Mouse (Mus musculus) layer of hippocampus, adult 9-11 months (tissue): ENCODE results near the gene Fkbp5.
A peak's percentile ranks its signal among the peaks of the same experiment; 100 is the strongest.
"Not testable (repeated sequence)": the region's sequence is repeated elsewhere in the genome, so short reads cannot be mapped to it uniquely, and the experiment has no call there.

Experiments
- DNase-seq: peaks from one replicate; pipeline ENCODE4 v3.0.0; 2022

Gene Fkbp5

GRCm38 (mm10) chr17:28451487-28451886 is 65.8 kb downstream of the Fkbp5 start:
- no peak for DNase-seq

GRCm38 (mm10) chr17:28448225-28448624 is 69.1 kb downstream of the Fkbp5 start:
- DNase-seq, result no peak

GRCm38 (mm10) chr17:28447789-28448188 is 69.5 kb downstream of the Fkbp5 start:
- no peak for DNase-seq

- DNase-seq, result no peak
Observed at GRCm38 (mm10) chr17:28446820-28447168, 70.5 kb downstream of the Fkbp5 start.

GRCm38 (mm10) chr17:28445886-28446819 is 71.2 kb downstream of the Fkbp5 start:
- DNase-seq, result no peak

- no peak for DNase-seq
Observed at GRCm38 (mm10) chr17:28442661-28443060, 74.7 kb downstream of the Fkbp5 start.

- DNase-seq, result no peak
Observed at GRCm38 (mm10) chr17:28438342-28439115, 78.8 kb downstream of the Fkbp5 start.

GRCm38 (mm10) chr17:28437938-28438337 is 79.4 kb downstream of the Fkbp5 start:
- no peak for DNase-seq

- DNase-seq, result no peak
Observed at GRCm38 (mm10) chr17:28434921-28435485, 82.3 kb downstream of the Fkbp5 start.

- no peak for DNase-seq
Observed at GRCm38 (mm10) chr17:28433029-28433428, 84.3 kb downstream of the Fkbp5 start.

- DNase-seq, result no peak
Observed at GRCm38 (mm10) chr17:28431931-28432335, 85.4 kb downstream of the Fkbp5 start.

GRCm38 (mm10) chr17:28431038-28431437 is 86.3 kb downstream of the Fkbp5 start:
- DNase-seq, result no peak

- DNase-seq, result peak; percentile 58
Observed at GRCm38 (mm10) chr17:28428474-28429258, 88.7 kb downstream of the Fkbp5 start.

GRCm38 (mm10) chr17:28427666-28428065 is 89.7 kb downstream of the Fkbp5 start:
- no peak for DNase-seq

GRCm38 (mm10) chr17:28424373-28424772 is 93.0 kb downstream of the Fkbp5 start:
- DNase-seq, result no peak

GRCm38 (mm10) chr17:28421071-28421470 is 96.3 kb downstream of the Fkbp5 start:
- no peak for DNase-seq

- peak; percentile 76 for DNase-seq
Observed at GRCm38 (mm10) chr17:28420229-28421051, 96.9 kb downstream of the Fkbp5 start.

GRCm38 (mm10) chr17:28419636-28420035 is 97.7 kb downstream of the Fkbp5 start:
- no peak for DNase-seq

- DNase-seq, result no peak
Observed at GRCm38 (mm10) chr17:28418954-28419353, 98.4 kb downstream of the Fkbp5 start.

- not testable (repeated sequence) for DNase-seq
Observed at GRCm38 (mm10) chr17:28418481-28418880, 98.8 kb downstream of the Fkbp5 start.

- DNase-seq, result no peak
Observed at GRCm38 (mm10) chr17:28417771-28418170, 99.6 kb downstream of the Fkbp5 start.

- no peak for DNase-seq
Observed at GRCm38 (mm10) chr17:28415271-28415670, 102.1 kb downstream of the Fkbp5 start.
